Mouse (Mus musculus): ENCODE measurements around the gene Cryl1.

Cryl1 gene

GRCm38 (mm10) chr14:57398065-57398757 lies at the start of gene Cryl1:
TSS of gene Cryl1 (minus strand) at chr14:57398529.
- DNase-seq, result peak; percentile 98

GRCm38 (mm10) chr14:57430451-57430850 lies 32.1 kb upstream of the Cryl1 start:
- no peak for DNase-seq

DNA sequence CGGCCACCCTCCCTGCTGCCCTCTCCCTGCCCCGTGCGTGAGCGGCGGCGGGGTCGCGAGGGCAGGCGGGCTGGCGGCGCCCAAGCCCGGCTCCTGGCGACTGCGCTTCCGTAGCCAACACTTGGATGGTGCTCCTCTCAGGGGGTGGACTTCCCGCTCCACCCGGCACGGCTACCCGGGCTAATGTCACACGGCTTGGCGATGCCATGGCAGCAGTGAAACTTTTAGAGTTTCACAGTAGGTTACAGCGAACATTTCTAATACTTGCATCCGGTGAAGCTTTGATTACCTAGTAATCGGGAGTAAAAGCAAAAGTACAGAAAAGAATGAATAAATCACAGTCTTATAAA lies 25.9 kb upstream of the Cryl1 start:
- no peak for DNase-seq

DNA sequence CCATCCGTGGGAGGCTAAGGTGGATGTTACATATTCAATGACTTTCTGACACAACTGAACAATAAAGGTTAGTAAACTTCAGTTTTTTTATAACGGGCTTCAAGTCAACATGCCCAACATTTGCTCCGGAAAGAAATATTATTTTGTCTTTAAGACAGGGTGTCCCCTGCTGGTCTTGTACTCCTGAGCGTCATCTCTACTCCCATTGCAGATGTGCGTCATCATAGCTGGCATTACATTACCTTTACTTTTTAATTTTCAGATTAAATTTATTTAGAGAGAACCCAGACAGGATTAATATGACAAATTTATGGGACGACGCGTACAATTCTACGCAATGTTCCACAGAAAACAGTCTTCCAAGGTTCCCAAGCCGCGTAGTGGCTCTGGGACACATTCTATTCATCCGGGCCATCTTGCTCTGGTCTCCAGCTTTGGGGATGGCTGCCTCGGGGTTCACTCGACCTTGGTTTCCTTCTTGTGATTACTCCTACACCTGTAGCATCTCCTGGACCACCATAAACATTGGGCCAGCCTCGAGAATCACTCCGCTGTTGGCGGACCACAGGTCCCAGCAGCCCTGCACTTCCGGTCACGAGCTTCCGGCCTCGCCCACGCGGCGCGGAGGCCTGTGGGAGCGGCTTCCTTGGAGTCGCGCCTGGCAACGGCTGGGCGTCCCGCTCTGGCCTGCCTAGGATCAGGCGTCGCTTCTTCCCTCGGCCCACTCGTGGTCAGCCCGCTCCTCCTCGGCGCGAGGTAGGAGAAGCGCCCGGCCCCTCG lies 25.3 kb upstream of the Cryl1 start, which contains the start of gene Ift88:
Ift88 (plus strand) TSS at position 631 of the 780 bp plus-strand sequence.
- peak; percentile 93 to 94 for DNase-seq

- DNase-seq, result no peak
Measured at GRCm38 (mm10) chr14:57417187-57417586, 18.9 kb upstream of the Cryl1 start.

DNA sequence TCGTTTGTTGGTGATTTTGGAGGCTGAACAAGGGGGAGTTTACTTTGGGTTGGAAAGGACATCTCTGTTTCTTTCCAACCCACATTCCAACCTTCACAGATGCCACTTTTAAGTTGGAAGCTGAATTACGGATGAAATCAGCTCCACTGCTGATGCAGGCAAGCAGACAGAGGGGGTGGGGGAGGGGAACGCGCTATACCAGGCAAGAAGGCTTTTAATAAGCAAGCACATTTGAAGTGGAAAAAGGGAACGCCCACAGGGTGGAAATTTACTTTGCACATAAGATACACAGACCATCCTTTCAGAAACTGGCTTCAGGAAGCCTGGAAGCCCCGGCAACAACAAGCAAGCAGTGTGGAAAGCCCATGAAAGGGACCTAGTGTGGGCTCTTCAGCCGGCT lies 13.8 kb upstream of the Cryl1 start:
- DNase-seq, result no peak

- no peak for DNase-seq
Measured at GRCm38 (mm10) chr14:57409106-57409505, 10.8 kb upstream of the Cryl1 start.

- no peak for DNase-seq
Measured at GRCm38 (mm10) chr14:57408100-57408499, 9.8 kb upstream of the Cryl1 start.

- peak; percentile 51 to 73 for DNase-seq
Measured at GRCm38 (mm10) chr14:57407039-57407987, 9.0 kb upstream of the Cryl1 start.

DNA sequence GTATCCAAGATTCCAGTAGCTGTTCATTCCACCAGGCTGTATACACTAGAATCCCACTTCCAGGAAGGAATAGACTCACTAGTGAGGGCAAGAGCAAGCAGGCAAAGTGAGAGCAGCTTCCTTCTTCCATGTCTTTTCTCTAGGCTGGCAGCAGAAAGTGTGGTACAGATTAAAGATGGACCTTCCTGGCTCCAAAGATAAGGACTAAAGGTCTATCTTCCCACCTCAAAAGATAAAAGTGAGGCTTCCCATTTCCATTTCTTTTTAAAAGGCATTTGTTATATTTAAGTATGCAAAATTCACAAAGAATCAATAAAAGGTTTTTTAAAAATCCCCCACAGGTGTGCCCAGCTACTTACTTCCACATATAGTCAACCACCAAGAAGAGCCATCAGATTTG lies 4.5 kb upstream of the Cryl1 start:
- DNase-seq, result no peak

DNA sequence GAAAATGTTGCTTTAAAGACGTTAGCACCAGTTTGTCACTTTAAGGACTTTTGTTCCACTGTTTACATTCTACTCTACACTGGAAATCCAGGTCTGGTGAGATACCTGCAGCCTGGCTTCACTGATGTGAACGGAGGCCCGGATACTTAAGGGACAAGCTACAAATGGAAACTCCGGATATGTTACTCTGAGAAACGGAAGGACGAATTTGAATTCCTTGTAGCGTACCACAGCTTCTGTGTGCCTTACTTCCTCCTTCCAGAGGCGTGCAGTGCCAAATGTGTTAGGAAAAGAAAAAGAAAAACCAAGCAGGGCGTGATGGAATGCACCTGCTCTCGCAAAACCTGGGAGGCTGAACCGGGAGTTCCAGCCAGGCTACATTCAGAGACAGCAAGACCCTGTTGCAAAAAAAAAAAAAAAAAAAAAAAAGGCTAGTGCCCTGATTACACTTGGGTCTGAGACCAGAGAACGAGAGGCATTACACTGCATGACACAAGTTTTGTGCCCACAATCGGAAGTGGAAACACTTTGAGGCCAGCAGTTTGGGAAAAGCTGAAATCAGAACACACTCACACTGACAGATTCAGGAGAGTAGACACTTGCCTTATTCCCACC lies 591 bp upstream of the Cryl1 start:
- DNase-seq, result peak; percentile 37 to 58

DNA sequence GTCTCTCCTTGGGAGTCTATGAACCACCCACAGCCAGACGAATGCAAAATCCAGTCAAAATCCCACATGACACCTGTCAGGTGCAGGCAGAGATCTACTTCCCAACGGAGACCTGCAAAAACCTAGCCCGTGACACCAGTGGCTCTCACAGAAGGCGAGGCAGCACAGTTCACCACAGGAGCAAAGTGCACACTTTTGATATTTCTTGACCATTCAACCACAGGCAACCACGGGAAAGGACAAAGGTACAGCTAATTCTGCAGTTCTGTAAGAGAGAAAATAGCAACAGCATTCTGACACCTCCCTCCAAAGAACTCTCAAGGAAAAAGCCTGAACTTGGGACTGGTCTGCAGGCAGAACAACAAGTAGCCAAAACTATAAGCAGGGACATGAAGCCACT lies 1.1 kb downstream of the Cryl1 start:
- DNase-seq, result no peak

DNA sequence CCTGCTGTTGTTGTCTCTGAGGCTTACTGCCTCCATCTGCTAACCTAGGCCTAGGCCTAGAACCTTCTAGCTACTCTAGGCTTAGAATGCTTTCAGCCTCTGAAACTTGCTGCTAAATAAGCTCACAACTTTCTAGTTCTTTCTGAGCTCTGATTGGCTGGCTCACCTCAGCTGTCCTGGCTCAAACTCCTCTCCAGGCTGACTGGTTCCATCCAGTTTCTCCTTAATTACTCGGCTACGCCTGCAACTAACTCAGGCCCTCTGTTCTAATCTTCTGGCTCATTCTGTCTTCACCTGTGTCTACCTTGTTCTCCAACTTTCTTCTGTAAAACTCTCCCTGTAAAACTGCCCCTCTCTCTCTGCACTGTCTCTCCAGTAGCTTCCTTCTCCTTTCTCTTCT lies 2.9 kb downstream of the Cryl1 start:
- no peak for DNase-seq

DNA sequence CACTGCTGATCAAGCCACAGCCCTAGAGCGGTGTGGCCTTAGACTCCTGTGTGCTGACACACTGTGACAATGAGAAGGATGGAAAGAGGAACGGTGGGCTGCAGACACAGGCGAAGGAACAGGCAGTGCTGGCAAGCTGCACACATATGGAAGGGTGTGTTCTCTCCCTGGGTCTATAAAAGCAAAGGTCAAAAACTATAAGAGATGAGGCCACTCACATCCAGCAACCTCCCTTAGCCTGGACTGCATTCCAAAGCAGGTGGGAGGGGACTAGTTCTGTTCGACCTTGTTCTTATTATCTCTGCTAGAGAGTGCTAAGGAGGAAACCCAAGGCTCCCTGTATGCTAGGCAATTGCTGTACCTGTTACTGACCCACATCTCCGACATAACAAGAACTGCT lies 6.1 kb downstream of the Cryl1 start:
- no peak for DNase-seq

GRCm38 (mm10) chr14:57391621-57392020 lies 6.7 kb downstream of the Cryl1 start:
- no peak for DNase-seq

GRCm38 (mm10) chr14:57386758-57387561 lies 11.4 kb downstream of the Cryl1 start:
- peak in 1 of 2 experiments; percentile 21 for DNase-seq

DNA sequence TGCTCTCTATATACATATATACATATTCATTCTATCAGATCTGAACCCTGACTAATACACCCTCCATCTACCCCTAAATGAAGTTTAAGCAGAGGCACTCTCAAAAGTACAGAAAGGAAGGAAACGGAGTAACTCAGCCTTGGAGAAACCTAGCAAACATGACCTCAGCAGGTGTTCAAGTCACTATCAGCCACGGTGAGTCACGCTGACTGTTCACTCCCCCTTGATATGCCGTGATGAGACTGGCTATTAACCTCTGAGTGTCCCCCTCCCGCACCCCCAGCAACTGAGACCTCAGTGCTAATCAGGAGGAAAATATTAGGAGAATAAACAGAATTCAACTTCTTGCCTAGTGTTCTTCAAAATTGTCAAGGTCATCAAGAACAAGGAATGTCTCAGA lies 12.7 kb downstream of the Cryl1 start:
- no peak for DNase-seq

DNA sequence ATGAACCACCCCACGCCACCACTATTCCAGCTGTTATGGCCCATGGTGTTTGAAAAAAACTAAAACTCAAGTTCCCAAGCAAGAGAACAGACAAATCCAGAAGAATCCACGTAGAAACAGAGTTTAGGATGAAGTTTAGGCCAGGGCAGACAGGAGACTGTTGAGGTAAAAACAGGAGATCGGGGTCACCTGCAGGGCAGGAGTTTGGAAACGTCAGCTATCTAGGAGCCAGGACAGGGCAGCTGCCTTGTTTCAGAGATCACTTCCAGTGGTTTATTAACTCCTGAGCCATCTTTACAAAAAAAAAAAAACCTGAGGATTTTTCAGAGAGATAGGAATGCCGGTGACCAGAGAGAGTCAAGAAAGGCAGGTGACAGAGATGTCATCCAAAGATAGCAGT lies 20.8 kb downstream of the Cryl1 start:
- DNase-seq, result no peak

DNA sequence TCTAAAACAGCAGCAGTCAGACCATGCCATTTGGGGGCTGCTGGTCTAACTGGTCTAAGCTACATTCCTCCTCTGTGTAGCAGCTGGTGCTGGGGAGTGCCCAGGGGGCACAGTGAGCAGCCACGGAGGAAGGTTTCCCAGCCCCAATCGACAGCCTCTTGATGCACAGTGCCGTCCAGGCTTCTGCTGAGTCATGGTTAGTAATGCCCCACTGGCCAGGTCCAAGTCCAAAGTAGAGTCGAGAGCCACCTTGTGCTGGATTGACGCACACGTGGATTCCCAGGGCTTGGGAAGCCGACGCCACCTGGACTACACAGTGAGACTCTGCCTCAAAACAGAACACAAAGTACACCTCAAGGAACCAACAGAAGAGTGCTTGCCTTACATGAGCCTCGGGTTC lies 21.4 kb downstream of the Cryl1 start:
- peak in 1 of 2 experiments; percentile 15 for DNase-seq

- no peak for DNase-seq
Measured at GRCm38 (mm10) chr14:57376016-57376415, 22.3 kb downstream of the Cryl1 start.

GRCm38 (mm10) chr14:57375205-57375604 lies 23.1 kb downstream of the Cryl1 start:
- no peak for DNase-seq

Measured in lung, adult 18-20 months (tissue).